Mouse (Mus musculus): ENCODE measurements around the gene Grb7.
A peak's percentile ranks its signal among the peaks of the same experiment; 100 is the strongest.

The Grb7 gene

DNA sequence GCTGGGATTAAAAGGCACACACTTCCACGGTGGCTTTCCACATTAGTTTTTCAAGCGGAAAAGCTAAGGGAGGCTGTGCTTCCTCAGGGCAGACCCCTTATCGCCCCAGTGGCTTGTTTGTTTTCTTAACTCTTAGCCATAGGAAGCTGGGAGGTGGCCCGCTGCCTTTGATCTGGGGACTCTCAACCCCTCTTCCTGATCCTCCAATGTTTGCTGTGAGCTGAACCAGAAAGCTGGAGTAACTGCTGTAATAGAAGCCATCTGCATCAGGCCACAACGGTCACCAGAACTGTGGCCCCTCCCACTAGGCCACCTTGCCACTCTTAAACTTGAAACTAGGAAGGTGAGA, at the start of gene Grb7:
TSS of gene Grb7 (plus strand) at position 182 of the 349 bp plus-strand sequence.
- DNase-seq = no peak

GRCm38 (mm10) chr11:98397946-98398345, 48.2 kb upstream of the Grb7 start:
- DNase-seq = no peak

GRCm38 (mm10) chr11:98400161-98400726, 46.0 kb upstream of the Grb7 start, which contains the start of gene Pgap3:
Gene Pgap3 (minus strand): TSS chr11:98400490.
- peak; percentile 82 for DNase-seq

DNA sequence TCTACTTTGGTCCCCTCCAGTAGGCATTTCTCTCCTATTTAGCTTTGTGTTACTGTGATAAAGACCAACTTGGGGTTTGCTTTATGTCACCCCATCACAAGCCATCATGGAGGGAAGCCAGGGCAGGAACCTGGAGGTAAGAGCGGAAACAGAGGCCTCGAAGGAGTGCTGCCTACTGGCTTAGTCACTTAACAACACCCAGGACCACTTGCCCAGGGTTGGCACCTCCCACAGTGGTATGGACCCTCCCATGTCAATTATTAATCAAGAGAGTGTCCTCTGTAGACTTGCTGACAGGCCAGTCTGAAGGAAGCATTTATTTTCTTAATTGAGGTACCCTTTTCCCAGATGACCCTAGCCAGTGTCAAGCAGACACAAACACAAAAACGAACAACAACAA, 45.4 kb upstream of the Grb7 start:
- DNase-seq = no peak

DNA sequence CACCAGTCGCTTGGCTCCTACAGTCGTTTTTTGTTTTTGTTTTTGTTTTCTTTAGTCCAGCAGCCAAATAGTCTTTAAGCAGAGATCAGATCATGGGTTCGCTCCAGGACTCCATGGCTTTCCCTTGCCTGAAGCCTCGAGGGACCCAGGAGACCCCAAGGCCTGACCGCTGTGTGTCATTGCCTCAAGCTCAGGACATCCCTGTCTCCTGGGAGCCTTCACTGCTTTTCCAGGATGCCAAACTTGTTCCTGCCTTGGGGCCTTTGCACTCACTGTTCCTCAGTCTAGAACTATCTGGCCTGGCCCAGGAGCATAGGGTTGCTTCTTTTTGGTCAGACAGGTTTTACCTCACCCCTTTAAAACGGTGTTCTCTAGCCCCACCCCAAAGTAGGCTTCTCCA, 39.6 kb upstream of the Grb7 start:
- DNase-seq = no peak

GRCm38 (mm10) chr11:98408872-98409271, 37.3 kb upstream of the Grb7 start:
- no peak for DNase-seq

GRCm38 (mm10) chr11:98409341-98409822, 36.8 kb upstream of the Grb7 start:
- DNase-seq = no peak

DNA sequence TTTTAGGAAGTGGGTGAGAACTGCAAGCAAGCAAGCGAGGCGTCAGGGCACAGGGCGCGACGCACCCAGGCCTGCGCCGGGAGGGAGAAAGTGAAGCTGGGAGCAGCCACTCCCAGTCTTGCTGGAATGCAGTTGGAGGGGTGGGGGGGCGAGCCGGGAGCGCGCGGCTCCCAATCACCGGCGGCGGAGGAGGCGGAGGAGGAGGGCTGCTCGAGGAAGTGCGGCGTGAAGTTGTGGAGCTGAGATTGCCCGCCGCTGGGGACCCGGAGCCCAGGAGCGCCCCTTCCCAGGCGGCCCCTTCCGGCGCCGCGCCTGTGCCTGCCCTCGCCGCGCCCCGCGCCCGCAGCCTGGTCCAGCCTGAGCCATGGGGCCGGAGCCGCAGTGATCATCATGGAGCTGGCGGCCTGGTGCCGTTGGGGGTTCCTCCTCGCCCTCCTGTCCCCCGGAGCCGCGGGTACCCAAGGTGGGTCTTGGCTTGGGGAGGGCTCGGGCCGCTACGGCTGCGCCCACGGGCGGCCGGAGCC, 33.9 kb upstream of the Grb7 start, which contains the start of gene Erbb2:
TSS of gene Erbb2 (plus strand) at position 198 of the 524 bp plus-strand sequence.
- DNase-seq = no peak

GRCm38 (mm10) chr11:98412797-98413301, 33.3 kb upstream of the Grb7 start:
- no peak for DNase-seq

GRCm38 (mm10) chr11:98413731-98414130, 32.5 kb upstream of the Grb7 start:
- DNase-seq = no peak

GRCm38 (mm10) chr11:98414162-98414561, 32.0 kb upstream of the Grb7 start:
- DNase-seq = no peak

GRCm38 (mm10) chr11:98417074-98417473, 29.1 kb upstream of the Grb7 start:
- DNase-seq = no peak

DNA sequence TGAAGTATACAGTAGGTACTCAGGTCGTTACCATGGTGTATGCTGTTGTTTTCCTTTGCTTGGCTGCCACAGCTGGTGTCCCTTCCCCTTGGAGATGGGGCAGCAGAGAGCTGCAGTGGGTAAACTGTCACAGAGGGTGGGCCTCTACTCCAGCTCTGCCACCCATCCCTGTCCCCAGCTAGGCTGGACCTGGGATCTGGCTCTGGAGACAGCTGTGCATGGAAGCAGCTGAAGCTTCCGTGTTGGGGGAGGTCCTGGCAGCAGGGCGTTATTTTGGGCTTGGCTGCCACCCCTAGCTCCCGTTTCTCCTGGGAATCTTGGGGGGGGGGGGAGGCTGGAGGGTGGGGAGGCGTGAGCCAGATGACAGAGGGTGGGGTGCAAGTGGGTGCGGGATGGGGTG, 27.9 kb upstream of the Grb7 start:
- DNase-seq = no peak

DNA sequence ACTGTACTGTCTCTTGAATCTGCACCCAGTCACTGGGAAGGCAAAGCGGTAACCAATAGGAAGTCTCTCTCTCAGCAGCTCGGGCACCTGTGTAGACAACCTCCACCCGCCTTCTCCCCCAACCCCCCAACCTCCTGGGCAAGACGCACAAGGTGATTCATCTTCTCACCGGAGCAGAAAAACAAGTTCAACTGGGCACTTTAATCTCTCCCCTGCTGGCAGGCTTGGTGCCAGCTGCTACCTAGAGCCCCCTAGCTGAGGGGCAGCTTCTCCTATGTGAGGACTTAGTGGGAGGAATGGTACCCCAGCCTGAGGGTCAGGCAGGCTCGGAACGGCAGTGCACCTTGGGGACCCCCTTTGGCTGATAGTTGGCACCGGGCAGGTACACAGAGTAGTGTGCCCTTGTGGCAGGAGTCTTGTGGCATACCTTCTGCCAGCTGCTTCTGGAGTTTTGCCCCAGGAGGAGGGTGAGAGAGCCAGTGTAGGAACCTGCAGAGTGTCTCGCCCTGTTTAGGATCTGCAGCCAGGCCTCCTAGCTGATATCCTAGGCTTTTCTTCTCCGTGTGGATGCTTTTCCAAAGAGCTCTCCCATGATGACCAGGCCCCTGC, 27.2 kb upstream of the Grb7 start:
- no peak for DNase-seq

DNA sequence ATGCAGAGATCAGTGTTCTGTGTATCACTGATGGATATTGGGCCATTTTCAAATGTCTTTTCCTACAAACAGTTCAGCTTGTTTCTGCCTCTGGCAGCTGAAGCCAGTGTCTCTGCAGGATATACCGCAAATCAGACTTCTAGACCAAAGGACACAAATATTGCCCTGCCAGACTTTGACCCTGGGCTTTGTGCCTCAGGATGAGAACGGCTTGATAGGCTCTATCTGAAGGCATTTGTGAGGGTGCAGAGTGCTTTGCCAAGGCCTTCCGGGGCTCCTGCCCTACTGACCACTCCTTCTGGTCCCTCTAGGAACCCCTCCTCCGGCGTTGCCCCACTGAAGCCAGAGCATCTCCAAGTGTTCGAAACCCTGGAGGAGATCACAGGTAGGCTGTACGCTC, 19.6 kb upstream of the Grb7 start:
- DNase-seq = no peak

GRCm38 (mm10) chr11:98428436-98428835, 17.8 kb upstream of the Grb7 start:
- DNase-seq = no peak

DNA sequence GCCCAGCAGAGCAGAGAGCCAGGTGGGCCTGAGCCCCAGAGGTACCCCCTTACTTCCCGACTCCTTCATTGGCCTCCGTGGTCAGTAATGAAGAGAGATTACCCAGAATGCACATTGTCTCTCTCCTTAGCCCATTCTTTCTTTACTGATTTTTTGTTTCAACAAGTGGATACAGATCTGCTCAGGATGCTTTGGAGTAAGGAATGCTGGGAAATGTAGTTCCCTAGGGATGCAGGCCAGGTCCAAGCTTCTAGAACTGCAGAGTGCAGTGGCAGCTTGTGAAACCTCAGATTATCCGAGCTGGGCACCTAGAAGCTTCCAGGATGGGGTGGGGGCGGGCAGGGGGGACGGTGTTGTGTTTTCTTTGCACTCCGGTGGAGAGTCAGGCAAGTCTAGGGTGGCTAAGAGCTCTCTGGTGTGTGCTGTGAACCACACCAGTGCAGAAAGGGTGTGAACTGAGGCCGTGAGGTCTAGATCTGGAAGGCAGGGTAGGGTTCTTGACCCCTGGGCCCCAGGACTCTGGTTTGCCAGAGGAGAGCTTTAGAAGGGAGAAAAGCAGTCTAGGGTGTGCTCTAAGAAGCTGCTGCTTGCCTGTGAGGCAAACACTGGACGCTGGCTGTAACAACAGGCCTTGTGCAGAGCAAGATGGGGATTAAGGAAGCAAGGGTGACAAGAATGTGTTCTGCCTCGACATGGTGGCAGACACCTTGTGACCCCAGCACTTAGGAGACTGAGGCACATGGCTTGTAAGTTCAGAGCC, 14.3 kb upstream of the Grb7 start:
- no peak for DNase-seq

DNA sequence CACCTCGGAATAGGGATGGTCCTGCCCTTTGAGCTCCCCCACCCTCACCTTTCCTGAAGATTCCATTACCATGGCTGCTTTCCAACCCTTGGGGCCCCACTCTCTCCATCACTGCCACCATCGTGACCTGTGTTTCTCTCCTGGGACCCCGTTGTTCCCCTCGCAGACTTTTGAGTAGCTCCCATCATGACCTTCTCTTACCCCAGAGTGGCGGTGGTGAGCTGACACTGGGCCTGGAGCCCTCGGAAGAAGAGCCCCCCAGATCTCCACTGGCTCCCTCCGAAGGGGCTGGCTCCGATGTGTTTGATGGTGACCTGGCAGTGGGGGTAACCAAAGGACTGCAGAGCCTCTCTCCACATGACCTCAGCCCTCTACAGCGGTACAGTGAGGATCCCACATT, 10.5 kb upstream of the Grb7 start:
- no peak for DNase-seq

- no peak for DNase-seq
Observed at GRCm38 (mm10) chr11:98437441-98437840, 8.8 kb upstream of the Grb7 start.

DNA sequence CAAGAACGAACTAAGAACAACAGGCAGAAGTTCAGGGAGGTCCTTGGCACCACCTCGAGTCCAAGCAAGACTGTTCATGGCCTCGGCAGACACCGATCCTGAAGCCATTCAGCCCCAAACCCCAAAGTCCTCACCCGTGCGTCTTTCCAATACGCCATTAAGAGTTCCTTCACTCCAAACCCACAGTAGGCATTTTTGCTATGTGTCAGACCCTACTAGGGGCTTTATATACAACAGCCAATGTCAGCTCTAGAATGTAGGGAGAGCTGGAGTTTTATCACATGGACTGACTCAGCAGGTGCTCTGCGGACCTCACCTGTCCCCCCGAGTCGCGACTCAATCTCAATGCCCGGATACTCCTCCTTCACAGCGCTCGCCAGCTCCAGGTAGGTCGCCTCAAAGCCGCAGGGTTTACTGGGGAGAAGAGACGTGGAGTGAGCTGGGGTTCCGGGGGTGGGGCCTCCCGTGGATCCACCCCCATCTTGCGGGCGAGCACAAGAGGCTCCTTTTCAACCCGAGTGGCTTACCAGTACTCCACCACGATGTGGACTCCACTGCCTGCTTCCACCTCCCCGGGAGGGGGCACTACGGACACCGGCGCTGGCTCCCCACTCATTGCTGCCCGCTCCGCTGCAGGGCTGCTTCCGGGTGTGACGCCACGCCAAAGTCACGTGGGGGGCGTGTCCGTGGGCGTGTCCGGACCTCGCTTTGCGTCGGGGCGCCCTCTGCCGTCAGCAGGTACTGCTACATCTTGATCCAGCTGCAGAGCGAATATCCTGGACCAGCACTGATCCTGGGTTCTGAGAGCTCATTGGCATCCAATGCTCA, 7.6 kb upstream of the Grb7 start, which contains the start of gene Mien1:
TSS of gene Mien1 (minus strand) at position 661 of the 828 bp plus-strand sequence.
- peak; percentile 97 for DNase-seq

DNA sequence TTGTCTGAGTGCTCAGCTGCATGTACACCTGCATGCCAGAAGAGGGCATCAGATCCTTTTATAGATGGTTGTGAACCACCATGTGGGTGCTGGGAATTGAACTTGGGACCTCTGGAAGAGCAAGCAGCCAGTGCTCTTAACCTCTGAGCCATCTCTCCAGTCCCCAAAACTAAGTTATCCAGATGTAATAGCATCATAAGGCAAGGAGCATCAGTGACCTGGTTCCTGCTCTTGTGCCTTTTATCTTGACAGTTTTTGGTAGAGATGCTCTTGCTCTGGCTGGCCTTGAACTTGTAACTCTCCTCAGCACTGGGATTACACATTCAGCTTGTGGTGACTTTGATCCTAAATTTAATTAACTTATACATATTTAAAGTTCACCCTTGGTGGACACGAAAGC, 2.5 kb upstream of the Grb7 start:
- DNase-seq = no peak

- no peak for DNase-seq
Observed at GRCm38 (mm10) chr11:98445238-98445637, 956 bp upstream of the Grb7 start.

DNA sequence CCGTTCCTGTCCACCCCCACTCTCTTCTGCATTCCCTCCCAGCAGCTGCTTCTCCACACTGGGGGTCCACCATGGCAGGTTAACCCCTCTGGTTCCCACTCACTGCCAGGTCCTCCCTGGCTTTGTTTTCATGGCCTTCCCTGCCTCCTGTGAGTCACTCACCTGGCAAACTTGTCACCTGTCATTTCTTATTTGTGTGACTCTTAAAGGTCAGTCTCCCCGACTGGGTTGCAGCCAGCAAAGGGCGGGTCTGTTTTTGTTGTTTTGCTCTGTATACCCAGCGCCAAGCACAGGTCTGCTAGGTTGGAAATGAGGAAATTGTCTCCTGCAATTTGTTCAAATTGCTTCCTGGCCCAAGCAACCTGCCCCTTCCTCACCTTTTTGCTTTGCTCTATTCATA, 515 bp upstream of the Grb7 start:
- DNase-seq = no peak

Data from cerebellum, adult 11 months (tissue).